Mouse (Mus musculus) ES-E14 (cell line): ENCODE data around the gene Khdc1c. TPM values are rescaled to one million over a fixed set of nuclear protein-coding genes. Genes with fewer than 3 reads are reported as not detected.

Source experiments
- DNase-seq: peaks from one replicate; pipeline ENCODE4 v3.0.0-alpha.2; 2013; ENCODE audit warnings: low read depth, low spot score
- H3K27ac ChIP-seq: 2 replicates; pipeline ENCODE4 v1.5.1; 2012; ENCODE audit warnings: low read depth, mild to moderate bottlenecking, low read length, moderate library complexity, mixed read lengths; ENCODE audit not compliant: poor library complexity, insufficient read depth, severe bottlenecking
- H3K36me3 ChIP-seq: 2 replicates; pipeline ENCODE4 v1.6.1; 2012; ENCODE audit warnings: mild to moderate bottlenecking, low read length, moderate library complexity, mixed read lengths; ENCODE audit not compliant: control insufficient read depth, poor library complexity, insufficient read depth, severe bottlenecking
- H3K4me1 ChIP-seq, 2 experiments: fragments of 150-350 bp in 1 of 2; sonication (generic) in 1 of 2; 2 replicates each; pipeline ENCODE4 v1.6.1; 2012; ENCODE audit warnings: low read length in 2 of 2, mild to moderate bottlenecking in 1 of 2, mixed read lengths in 1 of 2; ENCODE audit not compliant: control insufficient read depth in 2 of 2, insufficient read depth in 2 of 2, poor library complexity in 1 of 2
- H3K4me3 ChIP-seq, 2 experiments: fragments of 150-350 bp in 1 of 2; sonication (generic) in 1 of 2; 2 replicates each; pipeline ENCODE4 v1.5.1; 2012; ENCODE audit warnings: low read length in 2 of 2, low read depth in 1 of 2, mild to moderate bottlenecking in 1 of 2, mixed read lengths in 1 of 2; ENCODE audit not compliant: insufficient read depth in 1 of 2, poor library complexity in 1 of 2, severe bottlenecking in 1 of 2
- H3K9ac ChIP-seq: 2 replicates; pipeline ENCODE4 v1.6.1; 2012; ENCODE audit warnings: low read depth, mild to moderate bottlenecking, low read length, mixed read lengths; ENCODE audit not compliant: poor library complexity, insufficient read depth, severe bottlenecking
- H3K9me3 ChIP-seq: fragments of 150-350 bp; sonication (generic); 2 replicates; pipeline ENCODE4 v1.6.1; 2012; ENCODE audit warnings: low read depth, mild to moderate bottlenecking, low read length; ENCODE audit not compliant: control insufficient read depth, insufficient read depth
- CHD2 ChIP-seq: IDR thresholded peaks from 2 replicates; pipeline ENCODE4 v1.6.1; 2014; ENCODE audit warnings: mild to moderate bottlenecking, low read depth, low read length, inconsistent platforms
- HCFC1 ChIP-seq: IDR thresholded peaks from 2 replicates; pipeline ENCODE4 v1.6.1; 2012; ENCODE audit warnings: low read length, inconsistent platforms, borderline replicate concordance; ENCODE audit not compliant: insufficient read depth
- MAFK ChIP-seq: IDR thresholded peaks from 2 replicates; pipeline ENCODE4 v1.6.1; 2014; ENCODE audit warnings: mild to moderate bottlenecking, low read depth, low read length, inconsistent platforms; ENCODE audit not compliant: insufficient read depth
- ZC3H11A ChIP-seq: IDR thresholded peaks from 2 replicates; pipeline ENCODE4 v1.6.1; 2012; ENCODE audit warnings: low read depth, mild to moderate bottlenecking, inconsistent platforms, low read length, borderline replicate concordance
- ZNF384 ChIP-seq: IDR thresholded peaks from 2 replicates; pipeline ENCODE4 v1.6.1; 2012; ENCODE audit warnings: low read depth, low read length, inconsistent platforms
- in situ Hi-C, 2 experiments: fragments of 600-800 bp; cut with MboI; formaldehyde crosslinking; loops; one replicate each; pipeline ENCODE4 v1.15.1; 2025; ENCODE audit warnings: low sequenced_read_pairs in 2 of 2, inconsistent platforms in 1 of 2; ENCODE audit not compliant: unreplicated experiment in 2 of 2
- total RNA-seq: library from RNA; depleted of rRNA; stranded (reverse); fragments of 300-350 nt; gene quantifications from 2 replicates; pipeline ENCODE4 v1.2.3, GENCODE M21; 2012

Gene Khdc1c
- total RNA-seq, 1 experiment = not detected

GRCm38 (mm10) chr1:21402804-21403203 lies 34.7 kb downstream of the Khdc1c start:
- DNase-seq = no peak
- in situ Hi-C loops = no loop called here
- Histone ChIP-seq H3K27ac (no peak overlapping the region), H3K4me1 (0 out of 4 replicates have a peak, but pooled peaks cover 0 to 2% of the 10 kb centered on the region in 2 experiments), H3K4me3 (no peak overlapping the region), H3K36me3 (no peaks in the 10 kb centered on the region), H3K9me3 (no peaks in the 10 kb centered on the region), H3K9ac (no peak overlapping the region)
- no peak for TF ChIP-seq MAFK
- TF ChIP-seq ZC3H11A = no peak
- TF ChIP-seq HCFC1 = no peak
- TF ChIP-seq ZNF384 = no peak
- no peak for TF ChIP-seq CHD2

- H3K27ac ChIP-seq = no peak overlapping the region
- no peak overlapping the region for H3K4me3 ChIP-seq
- in situ Hi-C loops = no loop called here
- no peaks in the 10 kb centered on the region for H3K9me3 ChIP-seq
- no peak for DNase-seq
- H3K36me3 ChIP-seq = no peaks in the 10 kb centered on the region
- H3K4me1 ChIP-seq = 0 out of 4 replicates have a peak, but pooled peaks cover 0 to 2% of the 10 kb centered on the region in 2 experiments
- no peak overlapping the region for H3K9ac ChIP-seq
- no peak for TF ChIP-seq HCFC1
- no peak for TF ChIP-seq ZNF384
- no peak for TF ChIP-seq MAFK
- no peak for TF ChIP-seq CHD2
- TF ChIP-seq ZC3H11A = no peak
These were observed 39.1 kb downstream of the Khdc1c start for GRCm38 (mm10) chr1:21407266-21407665.

- peak; percentile 88 for TF ChIP-seq ZC3H11A
- TF ChIP-seq ZNF384 = no peak
- peak; percentile 59 for DNase-seq
- H3K9ac ChIP-seq = no peak overlapping the region
- no peaks in the 10 kb centered on the region for H3K4me1 ChIP-seq
- no peak overlapping the region for H3K4me3 ChIP-seq
- H3K27ac ChIP-seq = no peak overlapping the region
- no peaks in the 10 kb centered on the region for H3K36me3 ChIP-seq
- in situ Hi-C loops = loop anchor here in 1 of 2 experiments (10.0 kb wide), 1 partner anchor 853 kb away; no protein-coding TSS in a partner anchor
- H3K9me3 ChIP-seq = no peaks in the 10 kb centered on the region
These were observed 43.4 kb downstream of the Khdc1c start for GRCm38 (mm10) chr1:21411331-21412196.

- no peak for TF ChIP-seq ZNF384
- TF ChIP-seq CHD2 = no peak
- Histone ChIP-seq H3K4me3 (no peak overlapping the region), H3K9me3 (no peaks in the 10 kb centered on the region), H3K9ac (no peak overlapping the region), H3K27ac (no peak overlapping the region), H3K4me1 (no peaks in the 10 kb centered on the region), H3K36me3 (no peaks in the 10 kb centered on the region)
- no peak for DNase-seq
- in situ Hi-C loops = loop anchor here in 1 of 2 experiments (10.0 kb wide), 1 partner anchor 853 kb away; no protein-coding TSS in a partner anchor
These were observed 44.0 kb downstream of the Khdc1c start for GRCm38 (mm10) chr1:21412197-21412555.

- Histone ChIP-seq H3K9me3 (no peaks in the 10 kb centered on the region), H3K9ac (no peak overlapping the region), H3K4me3 (no peak overlapping the region), H3K27ac (no peak overlapping the region), H3K36me3 (no peaks in the 10 kb centered on the region), H3K4me1 (no peaks in the 10 kb centered on the region)
- TF ChIP-seq ZNF384 (no peak), ZC3H11A (no peak), CHD2 (no peak), HCFC1 (no peak), MAFK (no peak)
- in situ Hi-C loops = loop anchor here in 1 of 2 experiments (10.0 kb wide), 1 partner anchor 845 kb away; no protein-coding TSS in a partner anchor
- DNase-seq = no peak
These were observed 51.2 kb downstream of the Khdc1c start for GRCm38 (mm10) chr1:21419370-21419769.
